ENCODE assay signal across 9 mouse cellular contexts in the genomic region with DNA sequence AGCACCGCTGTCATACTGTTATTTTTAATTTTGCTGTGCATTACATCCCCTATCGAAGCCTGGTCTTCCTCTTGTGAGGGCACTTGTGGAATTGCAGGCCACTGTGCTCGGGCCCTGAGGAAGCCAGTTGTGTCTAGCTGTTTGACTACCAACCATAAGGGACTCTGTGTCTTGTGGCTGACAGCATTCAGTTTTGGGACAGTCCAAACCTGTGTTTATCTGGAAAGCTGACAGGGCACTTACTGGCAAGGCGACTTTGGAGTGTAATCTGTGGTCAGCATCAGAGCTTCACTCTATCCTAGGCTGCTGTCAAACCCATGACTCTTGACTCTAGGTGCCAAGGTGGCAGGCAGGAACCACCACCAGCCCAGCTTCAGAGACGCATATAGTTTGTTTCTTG. TPM values are rescaled to one million over a fixed set of nuclear protein-coding genes. Genes with fewer than 3 reads are reported as not detected.
DNase-seq lines count a peak whose midpoint lies in the region; ATAC-seq and TF ChIP-seq lines count a peak whose summit lies in the region.
"Had no signal": no experiment of that assay in that cellular context is flagged by ENCODE, and none has a peak within 500 bp of the region (broad histone marks: within the 10 kb centered on the region; RNA-seq: fewer than 3 reads in every experiment).

No protein-coding gene starts in this region.

- 78% methylated on average over 5 of the region's 5 CpGs for WGBS in heart, embryonic 10.5 days
- WGBS in liver, embryonic 12.5 days (ENCODE audit: insufficient replicate concordance): 62% methylated on average over 5 of the region's 5 CpGs
- WGBS in stomach, postnatal 0 days: 68% methylated on average over 5 of the region's 5 CpGs

- TF ChIP-seq POLR2A in testis, adult 2 months (IDR thresholded peaks at IDR 0.05; ENCODE audit: control insufficient read depth, low read depth, low read length): no peak

- TF ChIP-seq EP300 in stomach, postnatal 0 days (optimal IDR thresholded peaks at IDR 0.05): no peak

- no peak for TF ChIP-seq CTCF in testis, adult 2 months (IDR thresholded peaks at IDR 0.05; ENCODE audit: control insufficient read depth, insufficient read depth, insufficient replicate concordance, low read depth, low read length)
- no peak for TF ChIP-seq CTCF in stomach, postnatal 0 days (IDR thresholded peaks at IDR 0.05; ENCODE audit: low read depth)

- no peaks in the 10 kb centered on the region for H3K9me3 ChIP-seq in heart, embryonic 10.5 days
- no peaks in the 10 kb centered on the region for H3K9me3 ChIP-seq in liver, embryonic 12.5 days (replicated peaks)
- no peaks in the 10 kb centered on the region for H3K9me3 ChIP-seq in stomach, postnatal 0 days (ENCODE audit: control insufficient read depth, low read length)

- H3K27ac ChIP-seq in heart, embryonic 10.5 days: no peak overlapping the region
- no peak overlapping the region for H3K27ac ChIP-seq in testis, adult 2 months (ENCODE audit: control insufficient read depth, insufficient read depth, low read depth, low read length)
- H3K27ac ChIP-seq in liver, embryonic 12.5 days: peak overlapping the region; percentile 98
- peak overlapping the region; percentile 97 for H3K27ac ChIP-seq in stomach, postnatal 0 days (replicated peaks)

- peak overlapping the region; percentile 90 for H3K9ac ChIP-seq in liver, embryonic 12.5 days
- peak overlapping the region; percentile 89 for H3K9ac ChIP-seq in stomach, postnatal 0 days (ENCODE audit: low read length)

- peaks cover 50% of the 10 kb centered on the region for H3K4me1 ChIP-seq in heart, embryonic 10.5 days
- H3K4me1 ChIP-seq in testis, adult 2 months (ENCODE audit: control insufficient read depth, insufficient read depth, low read length): peaks cover 10% of the 10 kb centered on the region
- peaks cover 69% of the 10 kb centered on the region for H3K4me1 ChIP-seq in liver, embryonic 12.5 days
- no peaks in the 10 kb centered on the region; the same call in 1 of the 2 replicates for H3K4me1 ChIP-seq in stomach, postnatal 0 days (replicated peaks; ENCODE audit: control insufficient read depth, insufficient read depth)

- peak overlapping the region; percentile 90 for H3K4me3 ChIP-seq in heart, embryonic 10.5 days
- H3K4me3 ChIP-seq in testis, adult 2 months (ENCODE audit: control insufficient read depth, low read depth, low read length): peak overlapping the region; percentile 90
- H3K4me3 ChIP-seq in liver, embryonic 12.5 days: peak overlapping the region; percentile 83
- H3K4me3 ChIP-seq in stomach, postnatal 0 days (ENCODE audit: low read depth, low read length): no peak overlapping the region; the same call in 1 of the 2 replicates

- no peak for ATAC-seq in liver, embryonic 12.5 days
- no peak for ATAC-seq in stomach, postnatal 0 days (ENCODE audit: low FRiP score, low TSS enrichment)

- no peak for DNase-seq in heart, embryonic 10.5 days (ENCODE audit: low spot score)
- no peak for DNase-seq in heart, postnatal 36 days
- no peak for DNase-seq in testis, postnatal 10 days (ENCODE audit: low spot score)
- no peak for DNase-seq in stomach, postnatal 0 days (ENCODE audit: low spot score)
- no peak for DNase-seq in cerebellum, adult 9-10 months
- no peak for DNase-seq in testis, postnatal 14 days (ENCODE audit: low spot score)
- DNase-seq: right cerebral cortex, adult 18-20 months had no signal

- intact Hi-C loops in heart, postnatal 36 days (cut with DNase I): no loop called here

- peak overlapping the region; percentile 97 for H3K4me2 ChIP-seq in liver, embryonic 12.5 days
- H3K4me2 ChIP-seq in stomach, postnatal 0 days (replicated peaks; ENCODE audit: low read depth): peak overlapping the region; percentile 95

- peaks cover 15% of the 10 kb centered on the region for H3K36me3 ChIP-seq in heart, embryonic 10.5 days
- no peaks in the 10 kb centered on the region for H3K36me3 ChIP-seq in testis, adult 2 months (ENCODE audit: control insufficient read depth, insufficient read depth, low read length)
- peaks cover 20% of the 10 kb centered on the region for H3K36me3 ChIP-seq in liver, embryonic 12.5 days
- no peaks in the 10 kb centered on the region for H3K36me3 ChIP-seq in stomach, postnatal 0 days (ENCODE audit: control insufficient read depth, insufficient read depth, low read length)

- H3K27me3 ChIP-seq in heart, embryonic 10.5 days (ENCODE audit: insufficient read depth, poor library complexity, severe bottlenecking): no peaks in the 10 kb centered on the region
- H3K27me3 ChIP-seq in testis, adult 2 months (ENCODE audit: control insufficient read depth, insufficient read depth, low read length): no peaks in the 10 kb centered on the region
- no peaks in the 10 kb centered on the region for H3K27me3 ChIP-seq in liver, embryonic 12.5 days (replicated peaks)
- H3K27me3 ChIP-seq in stomach, postnatal 0 days (ENCODE audit: control insufficient read depth, insufficient read depth, low read length): no peaks in the 10 kb centered on the region

RNA-seq across cellular contexts. Expression of a gene that starts 1.8 kb away (rescaled TPM):
- 15.8 and 18.5 TPM in 2 replicates for polyA plus RNA-seq in heart, embryonic 10.5 days (2016; fragmentation: Nextera tagmentation; extraction: Ambion mirVana)
- total RNA-seq in heart, postnatal 36 days (2021): 10 to 100 TPM; 12.0 to 12.1 TPM
- polyA plus RNA-seq in testis, adult 2 months (2012; rRNA removed): 42.5 and 43.8 TPM in 2 replicates
- 13.1 TPM in 2 replicates for polyA plus RNA-seq in liver, embryonic 12.5 days (2016; fragmentation: Nextera tagmentation; extraction: Ambion mirVana)
- 11.1 and 13.5 TPM in 2 replicates for polyA plus RNA-seq in stomach, postnatal 0 days (2015; fragmentation: Nextera tagmentation; extraction: Ambion mirVana)

RNA-seq across cellular contexts. Expression of a gene that starts 13.3 kb away (rescaled TPM):
- 67.0 and 68.3 TPM in 2 replicates for polyA plus RNA-seq in heart, embryonic 10.5 days (2016; fragmentation: Nextera tagmentation; extraction: Ambion mirVana)
- 10 to 100 TPM; 88.4 to 91.4 TPM for total RNA-seq in heart, postnatal 36 days (2021)
- 77.9 and 84.7 TPM in 2 replicates for polyA plus RNA-seq in testis, adult 2 months (2012; rRNA removed)
- 44.7 and 45.0 TPM in 2 replicates for polyA plus RNA-seq in liver, embryonic 12.5 days (2016; fragmentation: Nextera tagmentation; extraction: Ambion mirVana)
- polyA plus RNA-seq in stomach, postnatal 0 days (2015; fragmentation: Nextera tagmentation; extraction: Ambion mirVana): 47.1 and 54.6 TPM in 2 replicates

RNA-seq across cellular contexts. Expression of a gene that starts 13.6 kb away (rescaled TPM):
- 295 and 310 TPM in 2 replicates for polyA plus RNA-seq in heart, embryonic 10.5 days (2016; fragmentation: Nextera tagmentation; extraction: Ambion mirVana)
- 100 to 1,000 TPM; 133 to 138 TPM for total RNA-seq in heart, postnatal 36 days (2021)
- 179 and 198 TPM in 2 replicates for polyA plus RNA-seq in testis, adult 2 months (2012; rRNA removed)
- 223 and 224 TPM in 2 replicates for polyA plus RNA-seq in liver, embryonic 12.5 days (2016; fragmentation: Nextera tagmentation; extraction: Ambion mirVana)
- 179 and 188 TPM in 2 replicates for polyA plus RNA-seq in stomach, postnatal 0 days (2015; fragmentation: Nextera tagmentation; extraction: Ambion mirVana)

RNA-seq across cellular contexts. Expression of a gene that starts 30.5 kb away (rescaled TPM):
- polyA plus RNA-seq in heart, embryonic 10.5 days (2016; fragmentation: Nextera tagmentation; extraction: Ambion mirVana): 751 and 801 TPM in 2 replicates
- 1,000 to 10,000 TPM; 1,469 to 1,509 TPM for total RNA-seq in heart, postnatal 36 days (2021)
- 768 and 853 TPM in 2 replicates for polyA plus RNA-seq in testis, adult 2 months (2012; rRNA removed)
- polyA plus RNA-seq in liver, embryonic 12.5 days (2016; fragmentation: Nextera tagmentation; extraction: Ambion mirVana): 841 and 876 TPM in 2 replicates
- polyA plus RNA-seq in stomach, postnatal 0 days (2015; fragmentation: Nextera tagmentation; extraction: Ambion mirVana): 951 and 966 TPM in 2 replicates

RNA-seq across cellular contexts. Expression of a gene that starts 34.5 kb away (rescaled TPM):
- 127 and 128 TPM in 2 replicates for polyA plus RNA-seq in heart, embryonic 10.5 days (2016; fragmentation: Nextera tagmentation; extraction: Ambion mirVana)
- total RNA-seq in heart, postnatal 36 days (2021): 100 to 1,000 TPM; 109 to 113 TPM
- polyA plus RNA-seq in testis, adult 2 months (2012; rRNA removed): 23.9 and 26.9 TPM in 2 replicates
- polyA plus RNA-seq in liver, embryonic 12.5 days (2016; fragmentation: Nextera tagmentation; extraction: Ambion mirVana): 85.6 and 86.6 TPM in 2 replicates
- polyA plus RNA-seq in stomach, postnatal 0 days (2015; fragmentation: Nextera tagmentation; extraction: Ambion mirVana): 119 and 122 TPM in 2 replicates

Comparison
In these comparisons a context has a peak if more than half of its experiments do, and no peak if none do; other contexts are left out.
1. H3K27ac ChIP-seq: peak in liver, embryonic 12.5 days (single experiment) and stomach, postnatal 0 days (single experiment); none in heart, embryonic 10.5 days (single experiment) and testis, adult 2 months (single experiment).